Mouse (Mus musculus): ENCODE results near the gene Skint6. TPM values are rescaled to one million over a fixed set of nuclear protein-coding genes. Genes with fewer than 3 reads are reported as not detected.

The Skint6 gene
- polyA plus RNA-seq, 1 experiment from 2014 or later, result 0.23 TPM

GRCm38 (mm10) chr4:112774766-112775165, 512.0 kb downstream of the Skint6 start, which contains the start of gene Skint10:
Gene Skint10, minus strand, starts transcription at chr4:112774866.
- Histone ChIP-seq H3K27me3 (ENCODE audit: control insufficient read depth, insufficient read depth, low read length) (no peaks in the 10 kb centered on the region), H3K27ac (ENCODE audit: low read length) (no peak within 1 kb of the TSS), H3K4me3 (ENCODE audit: low read depth, low read length) (no peak within 1 kb of the TSS), H3K4me2 (replicated peaks; ENCODE audit: low read depth, low read length) (no peak within 1 kb of the TSS), H3K4me1 (ENCODE audit: control insufficient read depth, insufficient read depth, low read length) (no peaks in the 10 kb centered on the region), H3K9ac (replicated peaks; ENCODE audit: low read depth, low read length) (no peak within 1 kb of the TSS), H3K36me3 (ENCODE audit: control insufficient read depth, insufficient read depth, low read length) (no peaks in the 10 kb centered on the region), H3K9me3 (ENCODE audit: control insufficient read depth, low read depth, low read length) (no peaks in the 10 kb centered on the region)
- 77% methylated on average over 1 of the region's 1 CpGs for WGBS
- no peak for ATAC-seq (ENCODE audit: insufficient number of reproducible peaks, insufficient read depth, low FRiP score, low read depth)
